Mouse (Mus musculus): Measurements from ENCODE around the gene Tvp23b. TPM values are rescaled to one million over a fixed set of nuclear protein-coding genes. Genes with fewer than 3 reads are reported as not detected.

Tvp23b gene
- polyA plus RNA-seq, 1 experiment from 2014 or later = 49.5 TPM

- Histone ChIP-seq H3K36me3 (no peaks in the 10 kb centered on the region), H3K4me3 (no peak overlapping the region), H3K9ac (no peak overlapping the region), H3K4me2 (replicated peaks) (no peak overlapping the region), H3K4me1 (no peaks in the 10 kb centered on the region), H3K27ac (no peak overlapping the region), H3K9me3 (replicated peaks) (no peaks in the 10 kb centered on the region), H3K27me3 (no peaks in the 10 kb centered on the region)
- no peak for ATAC-seq (ENCODE audit: low FRiP score)
- WGBS = 69% methylated on average over 6 of the region's 6 CpGs
These were observed 24.7 kb downstream of the Tvp23b start for GRCm38 (mm10) chr11:62903871-62904495.

- no peak overlapping the region for H3K4me3 ChIP-seq
- H3K27ac ChIP-seq = no peak overlapping the region
- ATAC-seq (ENCODE audit: low FRiP score) = no peak
- H3K36me3 ChIP-seq = no peaks in the 10 kb centered on the region
- no peak overlapping the region for H3K9ac ChIP-seq
- H3K4me1 ChIP-seq = peaks cover 5% of the 10 kb centered on the region; the same call in 1 of the 2 replicates
- 81% methylated on average over 3 of the region's 3 CpGs for WGBS
- H3K27me3 ChIP-seq = no peaks in the 10 kb centered on the region
- no peak overlapping the region for H3K4me2 ChIP-seq (replicated peaks)
- no peaks in the 10 kb centered on the region for H3K9me3 ChIP-seq (replicated peaks)
These were observed 30.6 kb downstream of the Tvp23b start for GRCm38 (mm10) chr11:62909720-62910306.

GRCm38 (mm10) chr11:62911362-62911761 lies 32.1 kb downstream of the Tvp23b start:
- Histone ChIP-seq H3K27ac (peak overlapping the region; percentile 41; the same call in 1 of the 2 replicates), H3K4me2 (replicated peaks) (no peak overlapping the region), H3K9ac (no peak overlapping the region), H3K27me3 (no peaks in the 10 kb centered on the region), H3K9me3 (replicated peaks) (no peaks in the 10 kb centered on the region), H3K4me1 (peaks cover 5% of the 10 kb centered on the region; the same call in 1 of the 2 replicates), H3K36me3 (no peaks in the 10 kb centered on the region), H3K4me3 (no peak overlapping the region)
- ATAC-seq (ENCODE audit: low FRiP score) = peak; percentile 77
- 37% methylated on average over 8 of the region's 8 CpGs for WGBS

- H3K9ac ChIP-seq = no peak overlapping the region
- H3K36me3 ChIP-seq = no peaks in the 10 kb centered on the region
- ATAC-seq (ENCODE audit: low FRiP score) = no peak
- H3K27ac ChIP-seq = no peak overlapping the region
- H3K4me3 ChIP-seq = no peak overlapping the region
- peaks cover 5% of the 10 kb centered on the region; the same call in 1 of the 2 replicates for H3K4me1 ChIP-seq
- WGBS = 89% methylated on average over 2 of the region's 2 CpGs
- H3K27me3 ChIP-seq = no peaks in the 10 kb centered on the region
- no peak overlapping the region for H3K4me2 ChIP-seq (replicated peaks)
- no peaks in the 10 kb centered on the region for H3K9me3 ChIP-seq (replicated peaks)
These were observed 33.9 kb downstream of the Tvp23b start for GRCm38 (mm10) chr11:62913141-62913540.

- Histone ChIP-seq H3K9me3 (replicated peaks) (0 out of 2 replicates have a peak, but pooled peaks cover 5% of the 10 kb centered on the region), H3K36me3 (no peaks in the 10 kb centered on the region), H3K27me3 (no peaks in the 10 kb centered on the region), H3K4me2 (replicated peaks) (no peak overlapping the region), H3K9ac (no peak overlapping the region), H3K4me1 (peaks cover 5% of the 10 kb centered on the region; the same call in 1 of the 2 replicates), H3K4me3 (no peak overlapping the region), H3K27ac (no peak overlapping the region)
- ATAC-seq (ENCODE audit: low FRiP score) = no peak
- 64% methylated on average over 6 of the region's 6 CpGs for whole genome bisulfite sequencing
These were observed 35.3 kb downstream of the Tvp23b start for GRCm38 (mm10) chr11:62914532-62914931.

- peaks cover 5% of the 10 kb centered on the region; the same call in 1 of the 2 replicates for H3K4me1 ChIP-seq
- H3K27me3 ChIP-seq = no peaks in the 10 kb centered on the region
- no peak overlapping the region for H3K4me3 ChIP-seq
- H3K27ac ChIP-seq = no peak overlapping the region
- no peak for ATAC-seq (ENCODE audit: low FRiP score)
- no peak overlapping the region for H3K4me2 ChIP-seq (replicated peaks)
- H3K36me3 ChIP-seq = no peaks in the 10 kb centered on the region
- H3K9me3 ChIP-seq (replicated peaks) = 0 out of 2 replicates have a peak, but pooled peaks cover 6% of the 10 kb centered on the region
- 91% methylated on average over 2 of the region's 2 CpGs for WGBS
- H3K9ac ChIP-seq = no peak overlapping the region
These were observed 36.2 kb downstream of the Tvp23b start for GRCm38 (mm10) chr11:62915486-62915885.

GRCm38 (mm10) chr11:62916765-62917164 lies 37.5 kb downstream of the Tvp23b start:
- 38% methylated on average over 2 of the region's 2 CpGs for WGBS
- Histone ChIP-seq H3K4me1 (peaks cover 5% of the 10 kb centered on the region; the same call in 1 of the 2 replicates), H3K4me2 (replicated peaks) (no peak overlapping the region), H3K9me3 (replicated peaks) (0 out of 2 replicates have a peak, but pooled peaks cover 6% of the 10 kb centered on the region), H3K36me3 (no peaks in the 10 kb centered on the region), H3K27me3 (no peaks in the 10 kb centered on the region), H3K9ac (no peak overlapping the region), H3K27ac (no peak overlapping the region), H3K4me3 (no peak overlapping the region)
- ATAC-seq (ENCODE audit: low FRiP score) = no peak

GRCm38 (mm10) chr11:62919946-62920742 lies 40.9 kb downstream of the Tvp23b start:
- Histone ChIP-seq H3K4me2 (replicated peaks) (peak overlapping the region; percentile 44; the same call in 1 of the 2 replicates), H3K4me3 (no peak overlapping the region)
- WGBS = 65% methylated on average over 6 of the region's 6 CpGs

GRCm38 (mm10) chr11:62920743-62921050 lies 41.4 kb downstream of the Tvp23b start:
- 0 out of 2 replicates have a peak overlapping the region, but pooled peaks have one; percentile 44 for H3K27ac ChIP-seq
- 28% methylated on average over 6 of the region's 6 CpGs for WGBS
- H3K4me2 ChIP-seq (replicated peaks) = peak overlapping the region; percentile 44

More at GRCm38 (mm10) chr11:62919946-62920742, 40.9 kb downstream of the Tvp23b start:
- H3K4me1 ChIP-seq = peaks cover 5% of the 10 kb centered on the region; the same call in 1 of the 2 replicates
- no peak overlapping the region for H3K9ac ChIP-seq
- 0 out of 2 replicates have a peak, but pooled peaks cover 6% of the 10 kb centered on the region for H3K9me3 ChIP-seq (replicated peaks)
- no peaks in the 10 kb centered on the region for H3K27me3 ChIP-seq
- no peaks in the 10 kb centered on the region for H3K36me3 ChIP-seq
- H3K27ac ChIP-seq = 0 out of 2 replicates have a peak overlapping the region, but pooled peaks have one; percentile 44
- no peak for ATAC-seq (ENCODE audit: low FRiP score)

GRCm38 (mm10) chr11:62921052-62921977 lies 42.1 kb downstream of the Tvp23b start:
- Histone ChIP-seq H3K4me1 (peaks cover 5% of the 10 kb centered on the region; the same call in 1 of the 2 replicates), H3K4me2 (replicated peaks) (peak overlapping the region; percentile 44), H3K4me3 (peak overlapping the region; percentile 29), H3K9ac (no peak overlapping the region), H3K9me3 (replicated peaks) (0 out of 2 replicates have a peak, but pooled peaks cover 6% of the 10 kb centered on the region), H3K36me3 (no peaks in the 10 kb centered on the region), H3K27me3 (no peaks in the 10 kb centered on the region), H3K27ac (peak overlapping the region; percentile 80)
- peak; percentile 88 for ATAC-seq (ENCODE audit: low FRiP score)
- WGBS = 27% methylated on average over 25 of the region's 25 CpGs

More at GRCm38 (mm10) chr11:62920743-62921050, 41.4 kb downstream of the Tvp23b start:
- Histone ChIP-seq H3K9me3 (replicated peaks) (0 out of 2 replicates have a peak, but pooled peaks cover 6% of the 10 kb centered on the region), H3K27me3 (no peaks in the 10 kb centered on the region), H3K4me1 (peaks cover 5% of the 10 kb centered on the region; the same call in 1 of the 2 replicates), H3K36me3 (no peaks in the 10 kb centered on the region), H3K9ac (no peak overlapping the region), H3K4me3 (peak overlapping the region; percentile 29)
- no peak for ATAC-seq (ENCODE audit: low FRiP score)

- H3K27ac ChIP-seq = no peak overlapping the region
- H3K27me3 ChIP-seq = no peaks in the 10 kb centered on the region
- no peak overlapping the region for H3K4me3 ChIP-seq
- H3K4me2 ChIP-seq (replicated peaks) = no peak overlapping the region
- peaks cover 5% of the 10 kb centered on the region; the same call in 1 of the 2 replicates for H3K4me1 ChIP-seq
- no peaks in the 10 kb centered on the region for H3K36me3 ChIP-seq
- 86% methylated on average over 6 of the region's 6 CpGs for WGBS
- H3K9me3 ChIP-seq (replicated peaks) = 0 out of 2 replicates have a peak, but pooled peaks cover 4% of the 10 kb centered on the region
- no peak for ATAC-seq (ENCODE audit: low FRiP score)
- H3K9ac ChIP-seq = no peak overlapping the region
These were observed 45.0 kb downstream of the Tvp23b start for GRCm38 (mm10) chr11:62924091-62924761.

Measured in hindbrain, embryonic 12.5 days (tissue).